Mouse (Mus musculus) kidney, adult 2 months (tissue): ENCODE measurements around the gene Zfpl1.

Experiments used
- CTCF ChIP-seq: fragments of 200-500 bp; conservative IDR thresholded peaks from 2 replicates; pipeline ENCODE4 v1.5.1; 2011; ENCODE audit warnings: low read depth, mild to moderate bottlenecking, control low read depth, low read length, moderate library complexity, mixed read lengths; ENCODE audit not compliant: insufficient read depth, insufficient read length
- POLR2A ChIP-seq: fragments of 200-500 bp; IDR thresholded peaks from one replicate; pipeline ENCODE4 v1.6.1; 2011; ENCODE audit warnings: low read depth, low read length, control low read depth

DNA sequence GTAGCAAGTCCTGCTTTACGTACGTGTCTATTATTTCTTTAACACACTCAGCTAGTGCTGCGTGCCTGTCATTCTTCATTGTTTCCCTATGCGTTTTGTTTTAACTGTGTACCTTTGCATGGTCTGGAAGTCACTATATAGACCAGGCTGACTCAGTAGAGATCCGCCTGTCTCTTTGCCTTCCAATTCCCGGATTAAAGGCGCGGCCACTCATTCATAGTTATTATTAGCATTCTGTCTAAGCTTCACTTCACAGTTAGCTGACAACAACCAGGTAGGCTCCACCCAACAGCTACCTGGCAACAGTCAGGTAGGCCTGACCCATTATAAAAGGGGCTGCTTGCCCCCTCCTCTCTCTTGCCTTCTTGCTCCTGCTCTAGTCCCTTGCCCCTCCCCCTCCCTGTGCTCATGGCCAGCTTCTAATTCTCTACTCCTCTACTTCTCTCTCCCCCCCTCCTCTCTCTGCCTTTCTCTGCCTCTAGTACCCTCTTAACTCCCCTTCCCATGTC, 34.0 kb upstream of the Zfpl1 start:
- TF ChIP-seq CTCF, result no peak
- TF ChIP-seq POLR2A, result no peak
